Mouse (Mus musculus): ENCODE measurements at regions not wholly inside any gene's neighbourhood (a gene's known extent, or its start where the extent isn't known, plus 50 kb on each side); places are given as distances from the start of the nearest gene placed in this dataset.

- no peak for DNase-seq
Observed at GRCm38 (mm10) chr9:30183409-30183808, 220.5 kb upstream of the Ntm start.

- DNase-seq, result no peak
Observed at GRCm38 (mm10) chr9:30184996-30185763, 222.2 kb upstream of the Ntm start.

DNA sequence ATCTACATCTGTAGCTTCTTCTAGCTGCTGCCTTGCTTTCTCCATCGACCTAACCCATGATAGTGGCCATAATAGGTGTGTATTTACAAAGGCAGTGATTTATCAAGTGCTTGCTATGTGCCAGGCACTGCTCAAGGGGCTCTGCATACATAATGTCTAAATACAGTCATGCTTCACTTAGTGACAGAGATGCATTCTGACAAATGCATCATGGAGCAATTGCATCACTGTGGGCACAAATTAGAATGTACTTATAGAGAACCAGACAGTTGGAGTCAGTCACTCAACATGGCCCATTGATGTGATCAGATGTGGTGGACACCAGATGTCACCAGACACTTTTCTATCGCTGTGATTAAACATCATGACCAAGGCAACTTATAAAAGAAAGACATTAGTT, 223.3 kb upstream of the Ntm start:
- no peak for DNase-seq

- DNase-seq, result no peak
Observed at GRCm38 (mm10) chr9:30190078-30190477, 227.1 kb upstream of the Ntm start.

DNA sequence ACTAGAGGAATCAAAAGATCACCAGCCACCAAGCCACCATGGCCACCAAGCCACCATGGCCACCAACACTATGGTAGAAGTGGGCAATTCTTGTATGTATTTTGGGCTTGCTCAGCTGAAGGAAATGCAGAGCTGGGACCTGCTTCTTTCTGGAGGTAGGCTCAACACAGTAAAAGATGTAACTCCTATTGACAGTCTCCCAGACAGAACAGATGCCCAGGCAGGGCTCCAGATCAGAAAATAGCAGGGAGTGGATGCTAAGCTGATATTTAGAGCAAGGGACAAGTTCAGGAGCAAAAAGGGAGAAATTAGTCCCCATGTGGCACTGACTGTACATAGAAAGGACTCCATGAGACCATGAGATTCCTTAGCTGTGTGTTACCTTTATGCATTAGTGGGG, 228.2 kb upstream of the Ntm start:
- DNase-seq, result no peak

- no peak for DNase-seq
Observed at GRCm38 (mm10) chr9:30191902-30192301, 229.0 kb upstream of the Ntm start.

DNA sequence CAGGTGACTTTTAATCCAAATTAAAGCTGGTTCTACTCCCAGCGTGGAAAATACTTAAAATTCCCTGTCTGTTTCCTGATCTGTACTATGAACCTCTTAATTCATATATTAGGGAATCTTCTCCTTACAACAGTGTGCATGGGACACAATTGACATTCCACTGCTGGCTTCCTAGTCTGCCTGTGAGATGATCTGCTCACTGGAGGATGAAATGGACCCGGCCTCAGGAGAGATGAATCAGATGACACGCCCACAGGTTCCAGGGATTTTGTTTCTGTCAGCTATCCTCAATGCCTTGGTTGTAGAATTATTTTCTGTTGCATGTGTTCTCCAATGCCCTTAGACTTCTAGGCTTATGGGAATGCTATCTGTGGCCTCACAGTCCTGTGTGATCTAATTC, 231.9 kb upstream of the Ntm start:
- DNase-seq, result no peak

DNA sequence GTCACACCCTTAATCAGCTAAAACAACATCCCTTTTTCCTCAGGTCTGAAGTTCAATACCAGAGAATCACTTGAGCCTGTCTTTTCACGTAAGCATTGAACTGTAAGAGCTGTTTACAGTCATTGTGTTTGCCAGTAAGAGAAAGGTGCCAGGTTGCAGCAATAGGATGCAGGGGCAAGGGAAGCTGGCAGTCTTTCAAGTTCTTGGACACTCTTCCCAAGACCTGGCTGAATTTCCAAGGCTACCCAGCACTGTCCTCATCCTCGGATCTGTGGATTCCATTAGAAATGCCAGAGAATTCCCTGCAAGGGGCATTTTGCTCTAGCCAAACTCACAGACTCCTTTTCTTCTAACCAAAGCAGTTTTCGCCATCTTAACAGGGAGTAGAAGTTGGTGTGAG, 224.5 kb upstream of the Snx19 start:
- DNase-seq, result no peak

DNA sequence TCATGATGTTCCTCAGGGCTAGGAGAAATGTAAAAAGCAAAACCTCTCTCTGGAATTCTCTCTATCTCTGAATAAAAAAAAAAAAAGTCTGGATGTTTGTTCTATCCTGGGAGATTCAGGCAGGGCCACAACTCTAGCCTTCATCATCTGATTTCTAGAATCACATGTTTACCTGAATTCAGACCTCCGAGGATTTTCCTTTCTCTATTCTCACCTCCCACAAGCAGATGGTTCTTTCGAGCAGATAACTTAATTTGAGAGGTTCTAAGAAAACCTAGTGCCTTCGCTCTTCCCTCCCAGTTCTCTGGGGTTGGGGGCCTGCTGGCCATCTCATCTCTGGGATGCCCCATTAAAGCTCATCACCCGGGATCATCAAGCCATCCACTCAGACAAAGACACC, 219.3 kb upstream of the Snx19 start:
- DNase-seq, result no peak

- no peak for DNase-seq
Observed at GRCm38 (mm10) chr9:30209806-30210205, 217.1 kb upstream of the Snx19 start.

GRCm38 (mm10) chr9:30212471-30213075, 214.3 kb upstream of the Snx19 start:
- no peak for DNase-seq

DNA sequence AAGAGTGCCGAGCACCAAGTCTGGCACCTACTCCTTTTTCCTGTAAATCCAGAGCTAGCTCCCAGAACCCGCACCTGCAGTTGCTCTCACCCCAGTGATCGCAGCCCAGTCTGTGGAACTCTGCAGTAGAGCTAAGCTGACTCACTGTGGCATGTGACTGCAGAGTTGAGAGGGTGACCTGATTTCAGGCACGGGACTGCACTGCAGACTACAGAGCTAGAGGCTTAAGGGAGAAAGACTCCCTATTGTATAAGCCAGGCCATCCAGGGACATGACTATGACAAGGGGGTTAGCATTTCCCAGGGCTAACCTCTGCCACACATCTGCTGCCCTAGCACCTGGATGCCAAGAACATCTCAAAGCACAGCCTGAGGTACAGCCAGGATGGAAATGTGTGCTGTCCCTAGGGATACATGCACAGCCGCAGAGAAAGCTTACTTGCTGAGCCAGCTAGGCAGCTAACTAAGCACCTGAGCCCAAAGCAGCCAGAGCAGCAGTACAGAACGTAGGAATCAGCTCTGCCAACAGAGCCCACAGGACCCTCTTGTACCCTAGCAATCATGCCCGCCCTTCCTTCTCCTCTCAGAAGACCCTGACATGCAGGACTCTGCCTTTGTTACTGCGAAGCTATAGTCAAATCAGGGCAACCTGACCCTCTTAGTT, 192.3 kb upstream of the Snx19 start:
- no peak for DNase-seq

DNA sequence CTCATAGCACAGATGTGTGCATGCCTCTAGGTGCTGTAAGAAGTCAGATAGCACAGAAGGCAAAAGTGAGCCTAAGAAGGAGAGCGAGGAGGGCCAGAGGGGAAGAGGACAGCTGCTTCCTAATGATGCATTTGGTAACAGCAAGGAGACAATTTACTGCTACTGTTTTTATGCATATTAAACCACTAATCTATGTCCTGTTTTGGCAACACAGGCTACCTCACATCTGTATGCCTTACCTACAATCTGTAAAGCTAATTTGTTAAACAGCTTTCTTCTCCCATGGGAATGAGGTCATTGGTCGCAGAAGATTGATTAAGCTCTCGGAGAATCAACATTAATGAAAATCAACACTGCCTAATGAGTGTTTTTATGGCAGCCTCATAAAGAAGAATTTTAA, 191.1 kb upstream of the Snx19 start:
- DNase-seq, result no peak

- no peak for DNase-seq
Observed at GRCm38 (mm10) chr9:30242107-30242506, 184.8 kb upstream of the Snx19 start.

- DNase-seq, result no peak
Observed at GRCm38 (mm10) chr9:30264533-30265168, 162.3 kb upstream of the Snx19 start.

DNA sequence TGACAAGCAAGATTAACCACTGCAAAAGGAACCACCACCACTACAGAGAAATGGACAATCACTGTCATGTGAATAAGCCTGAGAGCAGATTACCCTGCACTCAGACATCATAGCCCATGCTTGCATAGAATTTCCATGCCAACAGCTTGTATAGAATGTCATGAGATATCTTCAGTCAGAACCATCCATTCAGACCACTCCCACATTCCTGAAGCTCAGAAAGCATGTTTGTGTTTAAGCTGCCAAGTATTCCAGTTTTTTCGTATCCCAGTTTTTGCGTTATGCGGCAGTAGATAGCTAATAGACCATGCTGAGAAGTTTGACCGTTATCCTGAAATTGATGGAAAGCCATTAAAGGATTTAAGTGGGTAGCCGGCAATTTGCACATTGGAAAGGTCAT, 155.8 kb upstream of the Snx19 start:
- no peak for DNase-seq

DNA sequence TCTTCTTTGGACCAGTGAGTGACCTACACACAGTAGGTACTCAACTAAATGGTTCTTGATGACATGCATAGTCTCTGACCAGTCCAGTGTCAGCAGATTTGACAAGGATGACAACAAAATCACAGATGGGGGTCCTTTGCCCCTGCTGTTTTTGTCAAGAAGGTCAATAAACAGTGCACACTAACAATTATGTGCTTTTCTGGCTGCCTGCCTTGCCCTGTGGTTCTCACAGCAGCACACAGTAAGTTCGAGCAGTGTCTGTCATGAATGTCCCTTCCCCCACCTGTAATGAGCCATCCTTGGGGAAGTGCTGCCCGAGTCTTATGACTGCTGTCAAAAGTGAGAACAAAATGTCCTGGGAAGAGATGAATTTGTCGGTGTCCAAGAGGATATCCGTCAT, 153.1 kb upstream of the Snx19 start:
- DNase-seq, result no peak

GRCm38 (mm10) chr9:30278231-30278630, 148.7 kb upstream of the Snx19 start:
- DNase-seq, result no peak

GRCm38 (mm10) chr9:30283080-30283770, 143.7 kb upstream of the Snx19 start:
- no peak for DNase-seq

GRCm38 (mm10) chr9:30283771-30284148, 143.1 kb upstream of the Snx19 start:
- DNase-seq, result no peak

DNA sequence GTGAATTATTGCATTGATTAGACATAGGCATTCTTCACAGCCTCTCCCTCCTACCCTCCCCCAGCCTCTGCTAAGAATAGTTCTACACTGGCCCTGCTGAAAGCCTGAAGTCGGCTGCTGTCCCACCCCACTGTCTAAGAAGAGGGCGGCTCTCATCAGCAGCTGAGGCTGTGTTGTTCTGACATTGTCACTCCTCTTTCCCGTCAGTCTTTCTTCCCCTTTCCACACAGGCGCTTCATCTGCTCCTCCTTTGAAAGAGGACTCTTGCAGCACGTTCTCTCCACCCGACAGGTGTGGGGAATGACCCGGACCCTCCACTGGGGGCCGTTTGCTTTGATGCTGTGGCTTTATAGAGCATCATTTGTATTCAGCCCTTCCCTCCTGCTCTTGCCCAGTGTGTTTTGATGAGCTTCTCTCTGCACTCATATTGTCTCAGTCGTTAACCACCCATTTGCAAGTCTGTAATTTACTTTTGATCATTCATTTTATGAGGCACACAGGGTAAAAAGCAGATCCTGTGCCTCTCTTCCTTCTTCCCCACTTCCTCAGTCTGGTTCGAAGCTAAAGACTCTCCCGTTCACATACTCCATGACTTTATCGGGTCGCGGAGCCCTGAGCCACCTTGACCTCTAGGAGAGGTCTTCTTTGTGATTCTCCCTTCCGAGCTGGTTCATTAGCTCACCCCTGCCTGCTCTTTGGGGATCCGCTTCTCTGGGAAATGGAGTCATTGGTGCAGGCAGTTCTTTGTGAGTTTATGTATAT, 142.2 kb upstream of the Snx19 start:
- DNase-seq, result no peak

GRCm38 (mm10) chr9:30285324-30285599, 141.6 kb upstream of the Snx19 start:
- DNase-seq, result no peak

- DNase-seq, result no peak
Observed at GRCm38 (mm10) chr9:30299844-30300243, 127.1 kb upstream of the Snx19 start.

All from thymus, postnatal 36 days (tissue).